Mouse (Mus musculus): ENCODE results near the gene Plb1. TPM values are rescaled to one million over a fixed set of nuclear protein-coding genes. Genes with fewer than 3 reads are reported as not detected.

Gene Plb1
- polyA plus RNA-seq, 1 experiment from 2014 or later, result not detected

DNA sequence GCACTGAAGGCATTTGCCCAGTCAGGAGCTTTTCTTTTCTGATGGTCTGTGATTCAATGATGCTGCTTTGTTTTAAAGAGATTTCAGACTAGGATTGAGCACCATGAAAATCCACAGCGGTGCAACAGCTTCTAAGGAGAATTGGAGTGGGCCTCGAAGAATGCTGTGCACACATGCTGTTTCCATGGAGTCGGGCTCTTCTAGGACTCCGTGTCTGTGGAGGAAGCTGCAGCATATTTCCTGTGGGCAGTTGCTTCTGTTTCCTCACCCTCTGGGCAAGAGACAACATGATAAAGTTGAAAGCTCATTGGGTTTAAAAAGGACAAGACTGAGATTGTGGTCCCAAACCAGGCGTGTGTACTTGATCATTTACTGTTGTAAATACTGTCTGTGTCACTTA, 157.8 kb downstream of the Plb1 start:
- 77% methylated on average over 5 of the region's 5 CpGs for WGBS
- H3K4me2 ChIP-seq (ENCODE audit: low read depth, low read length), result no peak overlapping the region
- ATAC-seq (ENCODE audit: low read depth), result no peak
- H3K9ac ChIP-seq (replicated peaks; ENCODE audit: low read depth, low read length), result no peak overlapping the region
- H3K4me3 ChIP-seq (ENCODE audit: low read depth, low read length), result no peak overlapping the region
- no peaks in the 10 kb centered on the region for H3K36me3 ChIP-seq (ENCODE audit: control insufficient read depth, insufficient read depth, low read length)
- no peaks in the 10 kb centered on the region for H3K9me3 ChIP-seq (ENCODE audit: control insufficient read depth, low read length)
- no peaks in the 10 kb centered on the region for H3K27me3 ChIP-seq (ENCODE audit: control insufficient read depth, insufficient read depth, low read length)
- H3K4me1 ChIP-seq (ENCODE audit: control insufficient read depth, insufficient read depth, low read length), result no peaks in the 10 kb centered on the region
- H3K27ac ChIP-seq (ENCODE audit: low read depth, low read length), result no peak overlapping the region

DNA sequence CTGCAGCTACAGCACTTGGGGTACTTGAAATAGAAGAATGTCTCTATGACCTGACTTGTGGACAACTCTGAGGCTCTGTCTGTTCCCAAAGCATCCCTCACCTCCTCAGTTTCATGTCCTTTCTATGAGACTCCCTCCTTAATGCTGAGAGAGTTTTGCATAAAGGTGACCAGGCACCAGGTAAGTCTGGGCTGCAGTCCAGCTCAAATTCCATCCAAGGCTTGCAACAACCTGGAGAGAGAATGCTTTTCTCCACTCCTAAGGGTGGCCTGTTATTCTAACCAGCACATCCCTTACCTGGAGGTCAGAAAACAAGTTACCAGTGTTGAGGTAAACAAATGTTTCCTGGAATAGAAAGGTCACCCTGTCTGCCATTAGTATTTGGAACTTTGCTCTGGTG, 159.8 kb downstream of the Plb1 start:
- H3K27ac ChIP-seq (ENCODE audit: low read depth, low read length), result no peak overlapping the region
- no peak overlapping the region for H3K4me2 ChIP-seq (ENCODE audit: low read depth, low read length)
- H3K9me3 ChIP-seq (ENCODE audit: control insufficient read depth, low read length), result no peaks in the 10 kb centered on the region
- H3K36me3 ChIP-seq (ENCODE audit: control insufficient read depth, insufficient read depth, low read length), result no peaks in the 10 kb centered on the region
- no peaks in the 10 kb centered on the region for H3K27me3 ChIP-seq (ENCODE audit: control insufficient read depth, insufficient read depth, low read length)
- no peak overlapping the region for H3K4me3 ChIP-seq (ENCODE audit: low read depth, low read length)
- H3K9ac ChIP-seq (replicated peaks; ENCODE audit: low read depth, low read length), result no peak overlapping the region
- ATAC-seq (ENCODE audit: low read depth), result no peak
- no peaks in the 10 kb centered on the region for H3K4me1 ChIP-seq (ENCODE audit: control insufficient read depth, insufficient read depth, low read length)

DNA sequence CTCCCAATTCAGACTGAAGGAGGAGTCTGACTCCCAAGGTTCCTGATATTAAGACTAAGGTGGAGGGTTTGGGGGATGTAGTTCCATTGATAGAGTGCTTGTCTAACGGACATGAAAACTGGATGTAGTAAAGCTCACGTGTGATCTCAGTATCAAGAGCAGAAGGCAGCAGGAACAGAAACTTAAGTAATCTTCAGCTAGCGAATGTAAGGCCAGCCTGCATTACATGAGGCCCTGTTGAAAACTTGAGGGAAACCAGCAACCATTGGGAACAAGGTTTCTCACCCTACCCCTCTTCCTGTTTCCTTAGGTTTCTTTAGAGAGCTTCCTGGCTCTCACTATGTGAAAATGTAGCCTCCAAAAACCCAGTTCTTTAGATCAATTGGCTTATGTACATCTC, 162.1 kb downstream of the Plb1 start:
- WGBS, result 92% methylated on average over 3 of the region's 3 CpGs
- no peak for ATAC-seq (ENCODE audit: low read depth)

DNA sequence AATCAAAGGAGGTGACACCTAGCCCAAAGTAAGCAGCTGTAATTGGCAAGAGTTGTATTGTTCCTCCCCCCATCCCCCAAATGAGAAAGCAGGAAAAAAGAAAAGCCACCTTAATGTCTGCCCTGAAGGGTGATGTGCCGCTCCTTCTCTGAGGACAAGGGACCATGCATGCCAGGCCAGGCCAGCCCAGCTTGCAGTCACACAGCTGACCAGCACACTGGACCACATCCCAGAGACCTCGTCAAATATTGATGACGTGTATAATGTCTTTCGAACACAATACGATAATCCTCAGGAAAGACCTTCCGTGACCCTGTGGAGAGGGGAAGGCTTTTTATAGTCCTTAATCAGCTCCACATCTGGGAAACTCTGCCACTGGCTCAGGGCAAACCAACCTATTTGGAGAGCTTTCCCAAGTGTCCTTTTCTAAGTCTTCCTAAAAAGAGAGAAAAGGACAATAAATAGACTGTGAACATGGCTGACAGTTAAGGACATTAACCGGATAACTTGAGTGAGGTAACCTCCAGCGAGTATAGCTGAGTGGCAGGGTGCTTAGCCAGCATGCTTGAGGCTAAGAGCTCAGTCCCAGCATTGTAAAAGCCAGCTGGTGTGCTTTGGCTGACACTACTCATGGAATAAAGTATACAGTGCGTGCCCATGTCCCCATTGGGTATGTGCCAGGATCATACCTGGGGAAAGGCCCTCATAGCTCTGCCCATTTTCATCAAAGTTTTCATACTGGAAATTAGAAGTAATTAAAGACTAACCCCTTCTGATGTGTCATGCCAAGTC, 162.8 kb downstream of the Plb1 start:
- no peak overlapping the region for H3K4me2 ChIP-seq (ENCODE audit: low read depth, low read length)
- H3K27ac ChIP-seq (ENCODE audit: low read depth, low read length), result no peak overlapping the region
- no peaks in the 10 kb centered on the region for H3K27me3 ChIP-seq (ENCODE audit: control insufficient read depth, insufficient read depth, low read length)
- H3K9ac ChIP-seq (replicated peaks; ENCODE audit: low read depth, low read length), result no peak overlapping the region
- H3K9me3 ChIP-seq (ENCODE audit: control insufficient read depth, low read length), result no peaks in the 10 kb centered on the region
- H3K36me3 ChIP-seq (ENCODE audit: control insufficient read depth, insufficient read depth, low read length), result no peaks in the 10 kb centered on the region
- 72% methylated on average over 9 of the region's 9 CpGs for WGBS
- no peaks in the 10 kb centered on the region for H3K4me1 ChIP-seq (ENCODE audit: control insufficient read depth, insufficient read depth, low read length)
- H3K4me3 ChIP-seq (ENCODE audit: low read depth, low read length), result no peak overlapping the region
- no peak for ATAC-seq (ENCODE audit: low read depth)

More for the DNA sequence above, 162.1 kb downstream of the Plb1 start:
- Histone ChIP-seq H3K4me1 (ENCODE audit: control insufficient read depth, insufficient read depth, low read length) (no peaks in the 10 kb centered on the region), H3K4me3 (ENCODE audit: low read depth, low read length) (no peak overlapping the region), H3K4me2 (ENCODE audit: low read depth, low read length) (no peak overlapping the region), H3K27me3 (ENCODE audit: control insufficient read depth, insufficient read depth, low read length) (no peaks in the 10 kb centered on the region), H3K27ac (ENCODE audit: low read depth, low read length) (no peak overlapping the region), H3K9ac (replicated peaks; ENCODE audit: low read depth, low read length) (no peak overlapping the region), H3K9me3 (ENCODE audit: control insufficient read depth, low read length) (no peaks in the 10 kb centered on the region), H3K36me3 (ENCODE audit: control insufficient read depth, insufficient read depth, low read length) (no peaks in the 10 kb centered on the region)

DNA sequence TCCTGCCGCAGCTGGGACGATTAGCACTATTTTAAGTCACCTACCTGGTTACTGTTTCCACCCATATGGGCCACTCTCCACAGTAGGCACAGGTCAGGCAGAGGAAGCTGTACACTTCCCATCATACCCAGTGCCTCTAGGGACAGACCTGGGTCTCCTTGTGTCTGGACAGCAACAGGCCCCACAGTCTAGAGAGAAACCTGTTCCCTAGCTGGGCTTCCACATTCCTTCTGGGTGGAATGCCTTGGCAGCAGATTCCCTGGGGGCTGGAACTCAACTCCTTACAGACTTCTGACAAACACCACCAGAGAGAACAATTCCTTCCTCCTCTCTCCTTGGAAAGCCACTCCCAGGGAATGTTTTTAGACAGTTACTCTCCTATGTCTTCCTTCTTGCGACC, 165.2 kb downstream of the Plb1 start:
- H3K4me2 ChIP-seq (ENCODE audit: low read depth, low read length), result no peak overlapping the region
- H3K4me1 ChIP-seq (ENCODE audit: control insufficient read depth, insufficient read depth, low read length), result no peaks in the 10 kb centered on the region
- H3K27ac ChIP-seq (ENCODE audit: low read depth, low read length), result no peak overlapping the region
- no peak overlapping the region for H3K9ac ChIP-seq (replicated peaks; ENCODE audit: low read depth, low read length)
- H3K9me3 ChIP-seq (ENCODE audit: control insufficient read depth, low read length), result no peaks in the 10 kb centered on the region
- H3K4me3 ChIP-seq (ENCODE audit: low read depth, low read length), result no peak overlapping the region
- no peaks in the 10 kb centered on the region for H3K27me3 ChIP-seq (ENCODE audit: control insufficient read depth, insufficient read depth, low read length)
- 84% methylated on average over 3 of the region's 3 CpGs for WGBS
- H3K36me3 ChIP-seq (ENCODE audit: control insufficient read depth, insufficient read depth, low read length), result no peaks in the 10 kb centered on the region
- ATAC-seq (ENCODE audit: low read depth), result no peak

DNA sequence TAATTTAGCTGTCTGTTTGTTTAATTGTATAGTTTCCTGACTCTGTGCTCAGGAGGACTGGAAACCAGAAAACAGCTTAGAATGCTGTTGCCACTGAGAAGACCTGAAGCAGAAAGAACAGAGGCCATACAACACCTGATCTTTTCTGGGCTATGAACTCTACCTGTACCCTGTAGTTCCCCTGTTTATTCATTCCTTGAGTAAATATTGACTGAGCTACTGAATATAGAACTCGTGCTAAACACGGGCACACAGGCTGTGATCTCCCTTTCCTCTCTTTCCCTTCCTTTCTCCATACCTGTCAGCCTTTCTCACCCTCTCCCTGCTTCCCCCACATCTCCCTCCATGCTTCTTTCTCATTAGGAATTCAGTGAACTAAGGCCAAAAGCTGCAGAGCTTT, 168.4 kb downstream of the Plb1 start:
- Histone ChIP-seq H3K9me3 (ENCODE audit: control insufficient read depth, low read length) (no peaks in the 10 kb centered on the region), H3K36me3 (ENCODE audit: control insufficient read depth, insufficient read depth, low read length) (no peaks in the 10 kb centered on the region), H3K9ac (replicated peaks; ENCODE audit: low read depth, low read length) (no peak overlapping the region), H3K4me1 (ENCODE audit: control insufficient read depth, insufficient read depth, low read length) (no peaks in the 10 kb centered on the region), H3K27ac (ENCODE audit: low read depth, low read length) (no peak overlapping the region), H3K27me3 (ENCODE audit: control insufficient read depth, insufficient read depth, low read length) (no peaks in the 10 kb centered on the region), H3K4me2 (ENCODE audit: low read depth, low read length) (no peak overlapping the region), H3K4me3 (ENCODE audit: low read depth, low read length) (no peak overlapping the region)
- ATAC-seq (ENCODE audit: low read depth), result no peak
- 74% methylated on average over 2 of the region's 2 CpGs for WGBS

DNA sequence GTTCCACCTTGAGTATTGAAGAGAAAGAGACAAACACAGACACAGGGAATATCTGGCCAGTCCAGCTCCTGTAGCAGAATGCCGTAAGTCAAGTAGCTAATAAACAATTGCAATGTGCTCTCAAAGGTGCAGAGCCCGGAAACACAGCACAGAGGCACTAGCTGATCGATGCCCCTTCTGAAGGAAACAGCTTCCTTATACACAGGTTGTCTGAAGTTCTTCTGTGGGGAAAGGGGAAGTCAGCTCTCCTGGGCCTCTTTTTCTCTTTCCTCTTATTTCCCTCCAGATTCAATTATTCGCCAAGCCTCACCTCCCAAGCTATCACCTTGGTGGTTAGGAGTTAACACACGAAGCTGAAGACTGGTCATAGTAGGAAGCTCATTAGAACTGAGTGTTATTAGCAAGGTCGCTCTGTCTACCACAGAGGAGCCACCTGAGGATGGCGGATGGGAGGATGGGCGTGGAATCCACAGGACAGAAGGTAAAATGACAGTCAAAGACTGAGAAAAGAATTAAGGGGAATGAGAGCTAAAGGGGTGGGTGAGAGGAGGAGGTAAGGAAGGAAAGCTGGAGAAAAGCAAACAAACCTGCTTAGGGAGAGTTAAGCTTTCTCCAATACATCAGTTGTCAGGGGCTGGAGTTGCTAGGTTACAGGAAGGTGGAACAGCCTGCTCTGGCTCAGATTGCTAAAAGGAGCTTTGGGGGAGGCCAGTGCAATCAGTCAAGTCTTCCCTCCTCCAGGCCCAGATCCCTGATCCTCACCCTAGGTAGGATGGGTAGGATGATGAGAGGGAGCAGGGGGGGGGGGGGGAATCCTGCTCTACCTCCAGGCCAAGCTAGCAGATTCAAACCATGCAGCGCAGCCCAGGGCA, 170.8 kb downstream of the Plb1 start:
- Histone ChIP-seq H3K9ac (replicated peaks; ENCODE audit: low read depth, low read length) (no peak overlapping the region), H3K36me3 (ENCODE audit: control insufficient read depth, insufficient read depth, low read length) (no peaks in the 10 kb centered on the region), H3K4me3 (ENCODE audit: low read depth, low read length) (no peak overlapping the region), H3K27me3 (ENCODE audit: control insufficient read depth, insufficient read depth, low read length) (no peaks in the 10 kb centered on the region), H3K4me1 (ENCODE audit: control insufficient read depth, insufficient read depth, low read length) (no peaks in the 10 kb centered on the region), H3K27ac (ENCODE audit: low read depth, low read length) (no peak overlapping the region), H3K9me3 (ENCODE audit: control insufficient read depth, low read length) (no peaks in the 10 kb centered on the region), H3K4me2 (ENCODE audit: low read depth, low read length) (no peak overlapping the region)
- no peak for ATAC-seq (ENCODE audit: low read depth)
- 82% methylated on average over 9 of the region's 9 CpGs for WGBS

DNA sequence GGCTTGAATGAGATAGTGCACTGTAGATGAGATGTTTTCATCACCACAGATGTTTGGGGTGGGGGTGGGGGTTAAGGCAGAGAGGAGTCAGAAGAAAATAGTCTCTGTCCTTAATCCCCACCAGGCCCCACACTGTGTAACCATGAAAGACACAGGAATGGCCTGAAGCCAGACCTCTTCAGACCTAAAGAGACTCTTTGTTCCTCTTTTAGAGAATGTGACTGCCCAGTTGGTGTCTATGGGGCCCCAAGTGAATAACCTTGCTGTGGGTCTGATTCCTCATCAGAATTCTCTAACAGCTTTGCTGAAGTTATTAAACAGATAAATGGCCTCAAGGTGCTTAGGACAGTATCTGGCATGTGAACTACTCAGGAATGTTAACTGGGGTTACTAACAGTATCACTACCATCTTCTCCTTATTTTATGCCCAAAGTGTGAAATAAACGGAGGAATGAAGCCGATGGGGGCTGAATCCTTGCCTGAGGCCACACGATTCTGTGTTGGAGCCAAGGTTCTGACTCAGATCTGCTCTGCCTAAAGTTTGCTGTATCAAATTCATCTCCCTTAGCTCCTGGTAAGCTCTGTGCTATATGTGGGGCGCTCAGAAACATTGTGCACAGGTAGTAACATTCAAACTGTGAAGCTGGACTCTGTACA, 172.8 kb downstream of the Plb1 start:
- Histone ChIP-seq H3K9ac (replicated peaks; ENCODE audit: low read depth, low read length) (no peak overlapping the region), H3K4me1 (ENCODE audit: control insufficient read depth, insufficient read depth, low read length) (no peaks in the 10 kb centered on the region), H3K4me2 (ENCODE audit: low read depth, low read length) (no peak overlapping the region), H3K27me3 (ENCODE audit: control insufficient read depth, insufficient read depth, low read length) (no peaks in the 10 kb centered on the region), H3K36me3 (ENCODE audit: control insufficient read depth, insufficient read depth, low read length) (no peaks in the 10 kb centered on the region), H3K4me3 (ENCODE audit: low read depth, low read length) (no peak overlapping the region), H3K27ac (ENCODE audit: low read depth, low read length) (no peak overlapping the region), H3K9me3 (ENCODE audit: control insufficient read depth, low read length) (no peaks in the 10 kb centered on the region)
- no peak for ATAC-seq (ENCODE audit: low read depth)
- 80% methylated on average over 4 of the region's 4 CpGs for WGBS

DNA sequence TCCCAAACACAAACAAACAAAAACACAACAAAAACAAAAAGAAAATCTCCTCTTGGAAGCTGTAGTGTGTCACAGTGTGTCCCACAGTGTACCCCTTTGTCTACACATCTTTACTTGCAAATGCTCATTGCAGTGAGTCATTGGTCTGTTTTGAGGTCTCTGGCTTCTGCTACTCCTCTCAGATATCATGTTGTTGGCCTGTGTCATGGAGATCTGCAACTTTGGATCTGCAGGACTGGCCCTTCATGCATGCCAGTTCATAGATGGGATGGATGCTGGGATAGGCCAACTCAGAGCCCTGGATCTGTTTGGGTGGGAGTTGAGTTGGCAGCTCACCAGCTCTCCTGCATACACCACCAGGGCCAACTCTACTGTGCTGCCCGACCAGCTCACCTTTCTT, 176.3 kb downstream of the Plb1 start:
- no peak for ATAC-seq (ENCODE audit: low read depth)
- 83% methylated on average over 1 of the region's 1 CpGs for WGBS
- no peaks in the 10 kb centered on the region for H3K9me3 ChIP-seq (ENCODE audit: control insufficient read depth, low read length)

More for the DNA sequence above, 176.3 kb downstream of the Plb1 start:
- Histone ChIP-seq H3K36me3 (ENCODE audit: control insufficient read depth, insufficient read depth, low read length) (no peaks in the 10 kb centered on the region), H3K4me3 (ENCODE audit: low read depth, low read length) (no peak overlapping the region), H3K27ac (ENCODE audit: low read depth, low read length) (no peak overlapping the region), H3K4me1 (ENCODE audit: control insufficient read depth, insufficient read depth, low read length) (no peaks in the 10 kb centered on the region), H3K4me2 (ENCODE audit: low read depth, low read length) (no peak overlapping the region), H3K9ac (replicated peaks; ENCODE audit: low read depth, low read length) (no peak overlapping the region), H3K27me3 (ENCODE audit: control insufficient read depth, insufficient read depth, low read length) (no peaks in the 10 kb centered on the region)
